Mouse (Mus musculus) kidney, adult 9 months (tissue): ENCODE measurements at regions not wholly inside any gene's neighbourhood (a gene's known extent, or its start where the extent isn't known, plus 50 kb on each side); places are given as distances from the start of the nearest gene placed in this dataset.

Experiments
- DNase-seq: peaks from one replicate; pipeline ENCODE4 v3.0.0; 2022

GRCm38 (mm10) chr7:77632656-77633055, 1105.2 kb downstream of the Ntrk3 start:
- DNase-seq, result no peak

DNA sequence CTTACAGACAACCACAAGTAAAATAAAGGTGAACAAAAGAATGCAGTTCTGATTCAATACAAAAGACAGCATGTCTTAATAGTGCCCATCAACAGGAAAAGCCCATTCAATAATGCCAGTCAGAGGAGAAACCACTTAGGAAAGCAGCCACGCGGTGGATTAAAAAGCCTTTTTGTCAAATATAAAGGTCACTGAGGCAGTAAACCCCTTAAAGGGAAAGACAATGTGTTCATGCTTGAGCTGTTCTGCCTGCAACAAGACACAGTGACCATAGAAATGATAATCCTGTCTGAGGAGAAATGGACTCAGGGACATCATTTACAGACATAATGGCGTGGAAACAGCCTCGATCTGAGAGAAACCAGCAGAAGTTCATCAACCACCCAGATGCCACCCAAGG, 1114.3 kb downstream of the Ntrk3 start:
- DNase-seq, result no peak

GRCm38 (mm10) chr7:77622934-77623333, 1114.9 kb downstream of the Ntrk3 start:
- no peak for DNase-seq

DNA sequence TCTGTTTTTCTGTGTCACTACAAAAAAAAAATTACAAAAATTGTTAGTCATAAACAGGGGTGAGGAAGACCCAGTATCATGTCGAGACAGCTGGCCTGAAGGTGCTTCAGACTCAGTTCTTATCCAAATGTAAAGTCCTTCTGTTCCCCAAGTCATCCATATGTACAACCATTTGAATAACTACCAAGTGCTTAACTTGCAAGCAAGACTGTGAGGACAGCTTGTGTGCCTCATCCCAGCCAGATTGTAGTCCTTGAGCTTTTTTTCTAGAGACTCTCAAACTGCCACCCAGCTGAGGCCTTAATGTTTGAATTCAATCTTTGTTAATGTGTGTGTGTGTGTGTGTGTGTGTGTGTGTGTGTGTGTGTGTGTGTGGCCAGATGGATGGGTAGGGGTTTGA, 1164.9 kb downstream of the Ntrk3 start:
- no peak for DNase-seq

GRCm38 (mm10) chr7:77559095-77559494, 1178.7 kb downstream of the Ntrk3 start:
- no peak for DNase-seq

DNA sequence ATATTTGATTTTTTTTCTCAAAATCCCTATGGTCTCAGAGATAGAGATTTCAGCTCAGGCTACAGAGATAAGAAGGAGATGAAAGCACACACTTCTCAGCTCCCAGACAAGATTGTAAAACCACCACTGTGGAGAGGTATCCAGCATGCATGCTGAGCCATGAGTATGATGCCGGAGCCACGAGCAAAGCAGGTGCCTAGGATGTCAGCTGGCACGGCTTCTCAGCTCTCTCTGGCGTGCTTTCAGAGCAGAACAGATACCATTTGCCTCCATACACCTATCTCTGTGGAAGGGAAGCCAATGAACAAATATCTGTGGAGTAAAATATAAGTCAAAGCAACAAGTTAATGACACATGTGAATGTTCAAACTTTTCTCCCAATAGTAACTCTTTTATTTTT, 1179.3 kb downstream of the Ntrk3 start:
- no peak for DNase-seq

DNA sequence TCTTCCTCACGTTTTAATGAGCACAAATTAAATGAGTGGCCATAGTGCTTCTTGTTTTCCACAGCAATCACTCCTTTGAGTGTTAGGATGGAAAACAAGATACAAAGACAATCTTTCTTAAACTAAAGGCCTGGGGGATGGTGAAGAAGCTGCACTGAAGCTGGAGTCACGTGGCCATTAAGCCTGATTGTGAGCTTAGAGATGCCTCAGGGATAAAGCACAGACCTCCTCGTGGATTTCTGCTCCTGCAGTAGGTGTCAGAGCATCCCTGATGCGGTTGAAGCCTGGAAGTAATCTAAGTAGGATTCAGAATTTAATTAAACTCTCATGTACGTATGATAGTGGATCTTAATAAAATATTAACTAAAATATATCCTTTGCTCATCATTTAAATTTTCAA, 1200.9 kb downstream of the Ntrk3 start:
- no peak for DNase-seq

- no peak for DNase-seq
Measured at GRCm38 (mm10) chr7:77527906-77528305, 1209.9 kb downstream of the Ntrk3 start.

DNA sequence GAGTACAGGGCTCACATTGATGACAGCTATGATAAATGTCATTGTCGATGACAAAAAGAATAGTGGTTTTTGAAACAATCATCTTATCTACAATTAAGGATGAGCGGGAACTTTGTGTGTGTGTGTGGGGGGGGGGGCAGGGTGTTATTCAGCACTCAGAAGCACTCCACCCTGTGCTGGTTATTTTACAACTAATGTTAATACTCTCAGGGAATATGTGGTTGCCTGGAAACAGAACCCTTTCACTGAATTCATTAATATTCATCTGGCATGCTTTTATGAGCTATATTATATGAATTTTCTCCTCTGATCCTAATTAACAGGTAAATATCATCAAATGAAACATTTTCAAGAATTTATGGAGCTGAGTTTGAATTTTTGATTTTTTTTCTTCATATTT, 1228.2 kb downstream of the Ntrk3 start:
- DNase-seq, result no peak

GRCm38 (mm10) chr7:77507606-77508005, 1230.2 kb downstream of the Ntrk3 start:
- no peak for DNase-seq

GRCm38 (mm10) chr7:77502608-77503007, 1235.2 kb downstream of the Ntrk3 start:
- no peak for DNase-seq

DNA sequence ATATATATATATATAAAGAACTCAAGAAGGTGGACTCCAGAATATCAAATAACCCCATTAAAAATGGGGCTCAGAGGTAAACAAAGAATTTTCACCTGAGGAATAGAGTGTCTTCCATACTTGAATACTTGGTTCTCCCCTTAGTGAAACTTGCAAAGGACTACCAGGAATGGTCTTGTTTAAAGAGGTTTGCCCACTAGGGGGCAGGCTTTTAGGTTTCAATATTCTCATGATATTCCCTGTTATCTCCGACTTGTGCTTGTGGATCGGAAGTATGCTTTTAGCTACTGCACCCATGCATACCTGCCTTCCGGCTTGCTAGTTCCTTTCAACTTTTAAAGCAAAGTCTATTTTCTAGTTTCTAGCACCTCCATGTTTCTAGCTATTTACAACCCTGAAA, 1242.7 kb downstream of the Ntrk3 start:
- DNase-seq, result no peak

- no peak for DNase-seq
Measured at GRCm38 (mm10) chr7:77477519-77477918, 1247.8 kb downstream of the Agbl1 start.

GRCm38 (mm10) chr7:77446052-77446367, 1216.3 kb downstream of the Agbl1 start:
- DNase-seq, result no peak

DNA sequence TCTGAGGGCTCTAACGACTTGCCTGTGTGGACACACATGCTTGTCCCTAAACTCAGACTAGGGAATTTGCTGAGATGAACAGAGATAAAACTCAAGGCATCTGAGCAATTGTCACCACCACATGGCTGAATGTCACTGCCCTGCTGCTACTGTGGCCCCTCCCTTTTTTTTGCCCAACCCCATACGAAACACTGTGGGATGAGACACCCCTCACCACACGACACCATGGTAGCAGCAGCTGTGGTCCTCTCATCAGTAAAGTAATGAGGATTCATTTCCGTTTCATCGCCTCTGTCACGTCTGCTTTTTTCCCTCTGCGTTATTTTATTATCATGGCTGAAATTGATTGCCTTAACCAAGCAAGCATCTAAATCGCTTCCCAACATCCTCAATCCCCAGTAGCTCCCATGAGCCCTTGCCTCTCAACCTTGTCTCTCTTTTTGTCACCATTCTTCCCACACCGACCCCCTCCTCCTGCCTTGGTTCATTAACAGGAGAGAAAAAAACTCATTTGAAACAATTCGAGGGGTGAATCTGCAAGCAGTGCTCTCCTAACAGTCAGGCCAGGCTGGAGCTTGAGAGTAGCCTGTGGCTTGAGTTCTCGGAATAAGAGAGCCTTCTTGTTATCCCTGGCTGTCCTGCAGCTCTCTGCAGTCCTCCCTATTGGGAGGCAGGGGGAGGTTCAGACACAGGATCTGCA, 1215.8 kb downstream of the Agbl1 start:
- no peak for DNase-seq

DNA sequence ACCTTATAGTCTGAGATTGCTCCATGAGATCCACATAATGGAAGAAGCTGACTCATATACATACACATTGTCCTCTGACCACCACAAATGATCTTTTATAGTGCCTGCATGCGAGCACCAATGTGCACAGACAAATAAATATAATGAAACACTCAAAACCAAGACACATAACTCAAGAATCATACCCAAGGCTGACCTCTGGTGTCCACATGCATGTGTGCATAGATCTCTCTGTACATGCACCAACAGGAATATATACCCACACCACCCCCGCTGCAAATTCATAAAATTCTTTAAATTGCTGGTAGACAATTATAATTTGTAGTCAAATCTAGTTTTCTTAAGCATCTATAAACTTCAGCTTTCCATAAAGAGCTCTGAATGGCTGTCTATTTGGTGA, 1211.9 kb downstream of the Agbl1 start:
- peak; percentile 18 for DNase-seq

DNA sequence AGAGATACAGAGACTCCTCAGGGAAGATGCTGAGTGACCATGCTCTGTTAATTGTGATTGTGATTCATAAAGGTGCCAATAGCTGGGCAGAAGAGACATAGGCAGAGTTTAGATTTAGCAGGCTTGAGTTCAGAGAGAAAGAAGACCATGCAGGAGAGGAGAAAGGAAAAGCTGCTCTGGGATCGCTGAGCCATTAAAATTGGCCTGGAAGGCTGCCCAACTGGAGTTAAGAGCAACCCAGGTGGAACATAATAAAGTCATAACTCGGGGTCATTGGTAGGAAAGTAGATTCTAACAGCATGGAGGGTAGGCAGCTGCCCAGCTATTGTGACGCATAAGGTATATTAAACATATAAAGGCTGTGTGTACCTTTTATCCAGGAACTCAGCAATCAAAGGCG, 1183.9 kb downstream of the Agbl1 start:
- peak; percentile 49 for DNase-seq
